Mouse (Mus musculus) adrenal gland, adult 18-20 months (tissue): ENCODE data around the gene Ap1g2. TPM values are rescaled to one million over a fixed set of nuclear protein-coding genes. Genes with fewer than 3 reads are reported as not detected.

Experiments used
- DNase-seq, 2 experiments: peaks; one replicate each; pipeline ENCODE4 v3.0.0; 2021 to 2022; ENCODE audit warnings: low spot score in 2 of 2
- total RNA-seq, 2 experiments: library from RNA; stranded (reverse); gene quantifications; 1 replicate in 1 of 2; 2 replicates in 1 of 2; pipeline ENCODE4 v1.2.3; 2021

The Ap1g2 gene
- total RNA-seq, 2 experiments from 2014 or later: 25.8 to 29.4 TPM

DNA sequence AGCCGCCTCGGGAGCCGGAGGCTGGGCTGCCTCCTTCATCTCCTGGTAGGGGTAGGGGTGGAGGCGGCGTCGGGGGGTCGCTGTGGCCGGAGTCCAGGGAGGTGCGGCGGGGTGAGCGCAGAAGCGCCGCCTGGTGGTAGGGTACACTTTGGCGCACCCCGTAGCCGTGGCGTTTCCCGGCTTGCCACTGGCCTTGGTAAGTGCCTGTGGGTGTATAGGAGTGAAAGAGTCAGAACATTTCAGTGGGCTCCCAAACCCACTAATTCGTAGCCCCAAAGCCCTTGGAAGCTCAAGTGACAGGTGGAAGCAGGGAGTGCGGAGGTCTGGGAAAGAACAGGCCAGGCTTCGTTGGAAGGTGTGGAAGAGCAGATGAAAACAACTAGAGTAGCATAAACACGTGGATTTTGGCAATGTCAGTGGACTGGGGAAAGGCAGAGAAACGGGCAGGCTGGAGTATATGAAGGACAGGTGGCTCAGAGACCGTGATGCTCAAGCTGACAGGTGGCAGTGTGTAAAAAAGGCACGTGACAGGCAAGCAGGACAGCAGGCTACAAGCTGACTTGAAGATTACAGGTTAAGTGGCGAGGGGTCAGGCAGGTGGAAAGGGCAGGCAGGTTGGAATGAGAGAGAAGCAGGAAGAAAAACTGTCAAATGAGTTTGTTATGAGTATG lies 7.7 kb upstream of the Ap1g2 start:
- no peak for DNase-seq

- DNase-seq: no peak
These were observed 7.1 kb upstream of the Ap1g2 start for GRCm38 (mm10) chr14:55113351-55113974.

DNA sequence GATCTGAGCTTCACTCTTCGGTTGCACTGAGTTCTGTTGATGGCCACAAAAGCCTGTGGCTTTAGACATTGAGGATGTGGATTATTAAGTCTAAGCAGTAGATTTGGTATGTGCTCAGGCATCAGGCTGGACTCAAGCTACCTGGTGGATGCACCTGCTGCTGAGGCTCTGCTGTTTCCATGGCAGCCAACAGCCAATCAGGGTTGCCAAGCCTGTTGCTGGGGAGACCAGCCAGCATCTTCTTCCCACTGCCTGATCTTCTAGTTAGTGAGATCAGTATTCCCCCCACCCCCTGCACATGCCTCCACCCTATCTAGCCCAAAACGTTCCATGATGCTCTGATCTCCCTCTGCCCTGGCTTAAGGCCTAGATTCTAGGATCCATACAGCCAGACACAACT lies 5.3 kb upstream of the Ap1g2 start:
- DNase-seq: no peak

GRCm38 (mm10) chr14:55110076-55110475 lies 3.7 kb upstream of the Ap1g2 start:
- DNase-seq: no peak

- no peak for DNase-seq
These were observed 2.9 kb upstream of the Ap1g2 start for GRCm38 (mm10) chr14:55109048-55109873.

DNA sequence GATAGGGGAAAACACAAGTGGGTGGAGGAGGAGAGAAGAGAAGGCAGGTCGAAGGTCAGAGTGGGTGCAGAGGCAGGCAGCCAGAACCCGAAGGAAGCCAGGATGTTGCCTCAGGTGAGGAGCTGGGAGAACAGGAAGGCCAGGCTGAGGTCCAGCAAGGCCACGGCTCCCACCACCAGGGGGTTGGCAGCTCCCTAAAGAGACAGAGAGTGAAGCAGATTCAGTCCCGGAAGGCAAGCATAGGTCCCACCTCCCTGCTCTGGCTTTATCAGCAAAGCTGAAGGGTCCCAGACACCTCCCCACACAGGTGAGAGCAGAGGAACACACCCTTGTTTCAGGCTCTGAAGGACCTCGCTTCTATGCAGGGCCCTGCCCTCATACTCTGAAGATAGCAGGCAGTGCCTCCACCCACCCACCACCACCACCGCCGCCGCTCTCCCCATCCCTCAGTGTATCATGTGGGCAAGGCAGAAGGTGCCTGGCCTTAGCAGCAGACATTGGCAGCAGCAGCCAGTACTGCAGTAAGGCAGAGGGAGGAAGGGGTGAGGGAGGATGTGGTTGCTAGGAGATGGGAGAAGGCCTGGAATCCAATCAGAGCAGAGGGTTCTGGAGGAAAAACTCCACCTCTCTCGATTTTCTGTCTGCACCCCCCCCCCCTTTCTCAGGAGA lies 1.9 kb upstream of the Ap1g2 start:
- DNase-seq: no peak

DNA sequence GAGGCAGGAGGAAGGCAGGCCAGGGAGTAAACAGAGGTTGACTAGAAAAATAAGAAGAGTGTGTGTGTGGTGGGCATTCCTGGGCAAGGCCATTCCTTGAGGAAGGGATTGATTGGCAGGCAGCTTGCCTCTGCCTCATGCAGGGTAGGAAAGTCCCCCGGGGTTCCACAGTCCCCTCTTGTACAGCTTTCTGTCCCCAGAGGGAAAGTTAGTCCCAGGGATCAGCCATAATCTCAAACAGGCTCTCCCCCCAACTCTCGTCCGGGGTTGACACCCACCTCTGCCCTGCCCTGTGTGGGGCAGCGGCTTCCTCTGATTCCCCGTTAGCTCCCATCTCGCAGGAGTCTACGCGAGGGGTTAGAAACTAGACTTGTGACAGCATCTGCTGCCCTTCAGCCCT lies 597 bp upstream of the Ap1g2 start:
- no peak for DNase-seq

DNA sequence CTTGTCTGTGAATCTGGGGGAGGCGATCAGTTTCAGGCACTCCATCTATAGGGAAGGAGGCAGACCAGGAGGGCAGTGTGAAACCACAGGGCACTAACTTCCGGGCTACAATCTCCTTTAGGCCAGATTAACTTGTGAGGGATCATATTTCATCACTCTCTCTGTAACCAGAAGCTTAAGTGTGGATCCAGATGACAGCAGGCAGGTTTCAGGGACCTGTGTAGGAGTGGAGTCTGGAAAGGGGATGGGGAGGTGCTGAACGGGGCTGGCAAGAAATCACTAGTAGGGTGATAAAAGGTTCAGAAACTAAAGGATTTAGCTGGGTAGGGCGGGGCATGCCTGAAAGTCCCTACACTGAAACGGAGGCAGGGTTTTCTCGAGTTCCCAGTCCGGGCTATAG lies 1.0 kb downstream of the Ap1g2 start:
- no peak for DNase-seq

DNA sequence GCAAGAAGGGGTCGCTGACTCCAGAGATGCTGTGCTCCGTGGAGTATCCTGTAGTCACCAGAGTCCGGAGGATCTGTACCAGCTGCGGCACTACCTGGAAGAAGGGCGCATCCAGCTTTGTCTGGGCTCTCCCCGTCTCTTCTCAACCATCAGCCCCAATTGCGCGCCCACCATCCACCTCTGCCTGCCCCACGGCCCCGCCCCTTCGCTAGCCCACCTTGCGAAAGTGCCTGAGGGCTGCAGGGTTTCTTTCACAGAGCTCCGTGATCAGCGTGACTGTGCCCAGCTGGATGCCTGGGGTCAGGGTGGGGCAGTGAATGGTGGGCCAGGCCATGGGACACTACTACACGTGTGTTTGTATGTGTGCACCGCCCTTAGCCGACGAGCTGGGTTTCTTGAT lies 2.0 kb downstream of the Ap1g2 start:
- no peak for DNase-seq

DNA sequence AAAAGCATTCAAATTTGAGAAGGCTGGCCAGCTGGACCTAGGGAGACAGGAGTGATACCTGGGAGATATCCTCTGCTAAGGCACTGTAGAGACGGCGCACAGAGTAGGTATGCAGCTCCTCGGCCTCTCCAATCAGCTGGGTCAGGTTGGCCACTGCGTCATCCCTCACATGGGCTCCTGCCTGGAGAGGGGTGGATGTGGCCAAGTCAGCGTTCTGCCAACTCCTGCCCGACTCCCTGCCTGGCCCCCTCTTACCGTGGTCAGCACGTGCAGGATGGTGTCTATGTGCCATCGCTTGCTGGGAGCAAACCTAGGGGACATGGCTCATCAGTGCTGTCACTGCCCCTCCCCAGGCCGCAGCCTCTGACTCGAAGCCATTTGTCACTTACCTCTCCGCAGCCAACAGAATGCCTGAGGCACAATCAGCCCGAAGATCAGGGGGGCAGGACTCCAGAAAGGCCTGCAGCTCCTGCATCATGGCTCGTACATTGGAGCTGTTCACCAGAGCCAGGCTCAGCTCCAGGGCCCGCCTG lies 4.1 kb downstream of the Ap1g2 start:
- no peak for DNase-seq

GRCm38 (mm10) chr14:55101592-55101991 lies 4.8 kb downstream of the Ap1g2 start:
- peak in 1 of 2 experiments; percentile 41 for DNase-seq

- no peak for DNase-seq
These were observed 8.3 kb downstream of the Ap1g2 start for GRCm38 (mm10) chr14:55098067-55098466.

DNA sequence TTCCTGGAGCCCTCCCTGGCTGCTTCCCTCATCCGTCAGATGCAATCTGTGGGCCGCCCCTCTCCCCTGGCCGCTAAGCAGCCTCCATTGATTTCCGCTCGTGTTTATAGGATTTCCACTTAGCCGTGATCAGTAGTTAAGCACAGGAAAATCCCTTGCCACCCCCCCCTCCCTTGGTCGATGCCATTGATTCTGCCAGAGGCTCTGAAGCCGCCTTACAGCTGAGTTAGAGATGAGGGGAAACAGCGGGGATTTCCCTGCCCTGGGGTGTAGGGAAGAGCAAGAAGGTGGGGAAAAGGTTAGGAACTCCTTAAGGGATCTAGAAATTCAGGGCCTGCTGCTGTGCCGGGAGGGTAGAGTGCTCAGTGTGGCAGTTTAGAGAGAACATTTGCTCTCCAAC lies 8.7 kb downstream of the Ap1g2 start:
- no peak for DNase-seq

GRCm38 (mm10) chr14:55096573-55097087 lies 9.8 kb downstream of the Ap1g2 start:
- no peak for DNase-seq

DNA sequence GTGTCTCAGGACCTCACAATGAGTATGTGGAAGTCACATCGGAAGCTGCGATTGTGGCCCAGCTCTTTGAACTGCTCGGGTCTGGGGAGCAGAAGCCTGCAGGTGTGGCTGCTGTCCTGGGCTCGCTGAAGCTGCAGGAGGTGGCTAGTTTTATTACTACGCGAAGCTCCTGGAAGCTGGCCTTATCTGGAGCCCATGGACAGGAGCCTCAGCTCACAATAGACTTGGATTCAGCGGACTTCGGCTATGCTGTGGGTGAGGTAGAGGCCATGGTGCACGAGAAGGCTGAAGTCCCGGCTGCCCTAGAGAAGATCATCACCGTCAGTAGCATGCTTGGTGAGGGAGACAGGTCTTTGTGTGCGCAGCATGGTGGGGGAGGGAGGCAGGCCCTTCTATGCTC lies 10.7 kb downstream of the Ap1g2 start:
- no peak for DNase-seq

GRCm38 (mm10) chr14:55095263-55095662 lies 11.1 kb downstream of the Ap1g2 start:
- DNase-seq: no peak

DNA sequence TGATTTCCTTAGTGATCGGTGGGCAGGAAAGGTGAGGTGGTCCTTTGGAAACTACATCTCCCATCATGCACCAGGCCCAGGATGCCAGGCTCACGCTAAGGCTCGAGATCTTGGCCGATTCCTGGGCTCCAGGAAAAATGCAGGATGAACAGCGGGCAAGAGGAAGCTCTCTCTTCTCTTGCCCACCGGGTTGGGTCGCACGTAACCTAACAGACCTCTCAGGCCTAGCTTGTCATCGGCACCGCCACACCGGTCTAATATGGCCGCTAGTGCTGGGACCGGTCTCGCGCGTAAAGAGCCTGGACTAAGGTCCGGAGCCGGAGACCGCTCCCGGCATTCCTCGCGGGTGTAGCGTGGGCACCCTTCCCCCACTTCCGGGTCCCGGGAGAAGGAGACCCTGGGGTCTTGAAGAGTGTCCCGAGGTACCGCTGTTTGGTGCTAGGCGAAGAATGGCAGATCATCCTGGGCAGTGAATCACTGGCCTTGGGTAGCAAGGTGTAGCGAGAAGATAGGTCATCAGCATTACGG lies 11.6 kb downstream of the Ap1g2 start, which contains the start of gene Thtpa:
Gene Thtpa, plus strand, starts transcription at position 81 of the 528 bp plus-strand sequence.
- peak; percentile 76 to 81 for DNase-seq

DNA sequence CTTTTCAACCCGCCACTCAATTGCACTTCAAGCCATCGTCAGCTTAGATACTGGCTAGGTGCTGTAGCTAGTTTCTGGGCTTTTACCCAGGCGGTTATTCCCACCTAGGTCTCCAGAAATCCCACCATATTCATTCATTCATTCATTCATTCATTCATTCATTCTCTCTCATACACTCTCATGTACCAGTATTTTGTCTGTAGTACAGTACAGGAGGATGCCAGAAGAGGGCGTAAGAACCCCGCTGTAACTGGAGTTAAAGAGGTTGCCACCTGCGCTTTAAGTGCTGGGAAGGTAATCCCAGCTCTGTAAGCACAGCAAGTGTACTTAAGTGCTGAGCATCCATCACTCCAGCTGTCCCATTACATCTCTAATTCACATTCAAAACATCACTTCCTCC lies 12.5 kb downstream of the Ap1g2 start:
- no peak for DNase-seq

- peak; percentile 89 to 93 for DNase-seq
These were observed 14.3 kb downstream of the Ap1g2 start, which contains the start of gene Zfhx2 for GRCm38 (mm10) chr14:55092011-55092577. Gene Zfhx2, minus strand, starts transcription at chr14:55092324.

- DNase-seq: peak in 1 of 2 experiments; percentile 35
These were observed 15.1 kb downstream of the Ap1g2 start for GRCm38 (mm10) chr14:55091209-55091865.
